Mouse (Mus musculus): Measurements from ENCODE around the gene Inca1. TPM values are rescaled to one million over a fixed set of nuclear protein-coding genes. Genes with fewer than 3 reads are reported as not detected.

Gene Inca1
- polyA plus RNA-seq, 1 experiment from 2014 or later, result 2.3 TPM

- Histone ChIP-seq H3K9me3 (replicated peaks; ENCODE audit: low read length) (no peaks in the 10 kb centered on the region), H3K27ac (no peak overlapping the region), H3K4me1 (replicated peaks; ENCODE audit: insufficient read depth, low read length) (peaks cover 8% of the 10 kb centered on the region; the same call in 1 of the 2 replicates), H3K4me3 (replicated peaks; ENCODE audit: low read depth, low read length) (no peak overlapping the region), H3K4me2 (ENCODE audit: low read length) (no peak overlapping the region), H3K9ac (ENCODE audit: low read depth, low read length) (no peak overlapping the region), H3K36me3 (ENCODE audit: insufficient read depth, low read length) (peaks cover 16% of the 10 kb centered on the region), H3K27me3 (ENCODE audit: insufficient read depth, low read length) (no peaks in the 10 kb centered on the region)
- no peak for DNase-seq (ENCODE audit: low spot score)
- ATAC-seq (replicated peaks; ENCODE audit: low FRiP score, low read depth), result no peak
- no peak for TF ChIP-seq CTCF (IDR thresholded peaks at IDR 0.05; ENCODE audit: low read depth)
- 90% methylated on average over 6 of the region's 6 CpGs for WGBS
Observed at GRCm38 (mm10) chr11:70643051-70643450, 56.9 kb downstream of the Inca1 start.

GRCm38 (mm10) chr11:70641241-70641640, 58.7 kb downstream of the Inca1 start:
- no peak for TF ChIP-seq CTCF (IDR thresholded peaks at IDR 0.05; ENCODE audit: low read depth)
- no peak overlapping the region for H3K9ac ChIP-seq (ENCODE audit: low read depth, low read length)
- DNase-seq (ENCODE audit: low spot score), result no peak
- H3K27me3 ChIP-seq (ENCODE audit: insufficient read depth, low read length), result no peaks in the 10 kb centered on the region
- 79% methylated on average over 7 of the region's 7 CpGs for WGBS
- no peaks in the 10 kb centered on the region for H3K9me3 ChIP-seq (replicated peaks; ENCODE audit: low read length)
- H3K4me2 ChIP-seq (ENCODE audit: low read length), result no peak overlapping the region
- H3K36me3 ChIP-seq (ENCODE audit: insufficient read depth, low read length), result peaks cover 16% of the 10 kb centered on the region
- H3K27ac ChIP-seq, result no peak overlapping the region
- no peak overlapping the region for H3K4me3 ChIP-seq (replicated peaks; ENCODE audit: low read depth, low read length)
- H3K4me1 ChIP-seq (replicated peaks; ENCODE audit: insufficient read depth, low read length), result peaks cover 8% of the 10 kb centered on the region; the same call in 1 of the 2 replicates
- no peak for ATAC-seq (replicated peaks; ENCODE audit: low FRiP score, low read depth)

- H3K9ac ChIP-seq (ENCODE audit: low read depth, low read length), result no peak overlapping the region
- no peaks in the 10 kb centered on the region for H3K9me3 ChIP-seq (replicated peaks; ENCODE audit: low read length)
- peaks cover 11% of the 10 kb centered on the region for H3K36me3 ChIP-seq (ENCODE audit: insufficient read depth, low read length)
- no peak for DNase-seq (ENCODE audit: low spot score)
- no peak overlapping the region for H3K4me3 ChIP-seq (replicated peaks; ENCODE audit: low read depth, low read length)
- no peak overlapping the region for H3K4me2 ChIP-seq (ENCODE audit: low read length)
- no peak overlapping the region for H3K27ac ChIP-seq
- no peak for ATAC-seq (replicated peaks; ENCODE audit: low FRiP score, low read depth)
- no peak for TF ChIP-seq CTCF (IDR thresholded peaks at IDR 0.05; ENCODE audit: low read depth)
- H3K4me1 ChIP-seq (replicated peaks; ENCODE audit: insufficient read depth, low read length), result peaks cover under 1% of the 10 kb centered on the region; the same call in 1 of the 2 replicates
- H3K27me3 ChIP-seq (ENCODE audit: insufficient read depth, low read length), result no peaks in the 10 kb centered on the region
- WGBS, result 79% methylated on average over 8 of the region's 8 CpGs
Observed at GRCm38 (mm10) chr11:70639976-70640375, 60.0 kb downstream of the Inca1 start.

GRCm38 (mm10) chr11:70638714-70639278, 61.2 kb downstream of the Inca1 start, which contains the start of gene Gp1ba:
Gene Gp1ba (plus strand): TSS chr11:70639122.
- Histone ChIP-seq H3K9ac (ENCODE audit: low read depth, low read length) (no peak within 1 kb of the TSS), H3K4me1 (replicated peaks; ENCODE audit: insufficient read depth, low read length) (no peaks in the 10 kb centered on the region; the same call in 1 of the 2 replicates), H3K9me3 (replicated peaks; ENCODE audit: low read length) (no peaks in the 10 kb centered on the region), H3K27me3 (ENCODE audit: insufficient read depth, low read length) (no peaks in the 10 kb centered on the region), H3K27ac (no peak within 1 kb of the TSS), H3K4me3 (replicated peaks; ENCODE audit: low read depth, low read length) (no peak within 1 kb of the TSS), H3K4me2 (ENCODE audit: low read length) (no peak within 1 kb of the TSS), H3K36me3 (ENCODE audit: insufficient read depth, low read length) (no peaks in the 10 kb centered on the region)
- DNase-seq (ENCODE audit: low spot score), result no peak
- WGBS, result 44% methylated on average over 5 of the region's 5 CpGs
- no peak for ATAC-seq (replicated peaks; ENCODE audit: low FRiP score, low read depth)
- no peak for TF ChIP-seq CTCF (IDR thresholded peaks at IDR 0.05; ENCODE audit: low read depth)

Small RNA genes within 50 kb of the gene (microRNA-seq; reads per million reads assigned to microRNA genes)
- gene Mir6925, result not detected

Other genes with a start within 250 kb of the Inca1 start
- gene Med11, start 248.2 kb downstream of the Inca1 start, polyA plus RNA-seq (2015; fragmentation: Nextera tagmentation; extraction: Ambion mirVana), result 33.5 and 38.3 TPM in 2 replicates
- 0.82 and 1.5 TPM in 2 replicates for gene Zmynd15, start 240.7 kb downstream of the Inca1 start, polyA plus RNA-seq (2015; fragmentation: Nextera tagmentation; extraction: Ambion mirVana)
- gene Cxcl16, start 240.2 kb downstream of the Inca1 start, polyA plus RNA-seq (2015; fragmentation: Nextera tagmentation; extraction: Ambion mirVana), result 16.7 and 17.6 TPM in 2 replicates
- 0.84 and 1.5 TPM in 2 replicates for gene Tm4sf5, start 194.9 kb downstream of the Inca1 start, polyA plus RNA-seq (2015; fragmentation: Nextera tagmentation; extraction: Ambion mirVana)
- gene Vmo1, start 185.5 kb downstream of the Inca1 start, polyA plus RNA-seq (2015; fragmentation: Nextera tagmentation; extraction: Ambion mirVana), result 0.57 and 0.66 TPM in 2 replicates
- 0.56 and 0.87 TPM in 2 replicates for gene Gltpd2, start 181.0 kb downstream of the Inca1 start, polyA plus RNA-seq (2015; fragmentation: Nextera tagmentation; extraction: Ambion mirVana)
- gene Psmb6, start 174.8 kb downstream of the Inca1 start, polyA plus RNA-seq (2015; fragmentation: Nextera tagmentation; extraction: Ambion mirVana), result 686 and 703 TPM in 2 replicates
- gene Gm40193, start 167.2 kb downstream of the Inca1 start, polyA plus RNA-seq (2015; fragmentation: Nextera tagmentation; extraction: Ambion mirVana), result not detected in 2 replicates
- 6.7 and 7.2 TPM in 2 replicates for gene Pld2, start 160.1 kb downstream of the Inca1 start, polyA plus RNA-seq (2015; fragmentation: Nextera tagmentation; extraction: Ambion mirVana)
- gene Mink1, start 137.3 kb downstream of the Inca1 start, polyA plus RNA-seq (2015; fragmentation: Nextera tagmentation; extraction: Ambion mirVana), result 11.5 and 12.1 TPM in 2 replicates
- gene 4930544D05Rik, start 84.3 kb downstream of the Inca1 start, polyA plus RNA-seq (2015; fragmentation: Nextera tagmentation; extraction: Ambion mirVana), result not detected in 2 replicates
- 0.25 and 0.29 TPM in 2 replicates for gene Chrne, start 80.9 kb downstream of the Inca1 start, polyA plus RNA-seq (2015; fragmentation: Nextera tagmentation; extraction: Ambion mirVana)
- gene Gp1ba, start 61.0 kb downstream of the Inca1 start, polyA plus RNA-seq (2015; fragmentation: Nextera tagmentation; extraction: Ambion mirVana), result 0.16 and 0.19 TPM in 2 replicates
- 109 and 113 TPM in 2 replicates for gene Rnf167, start 52.9 kb downstream of the Inca1 start, polyA plus RNA-seq (2015; fragmentation: Nextera tagmentation; extraction: Ambion mirVana)
- 227 and 239 TPM in 2 replicates for gene Slc25a11, start 52.7 kb downstream of the Inca1 start, polyA plus RNA-seq (2015; fragmentation: Nextera tagmentation; extraction: Ambion mirVana)
- gene Pfn1, start 45.5 kb downstream of the Inca1 start, polyA plus RNA-seq (2015; fragmentation: Nextera tagmentation; extraction: Ambion mirVana), result 1,513 and 1,569 TPM in 2 replicates
- gene Eno3, start 43.0 kb downstream of the Inca1 start, polyA plus RNA-seq (2015; fragmentation: Nextera tagmentation; extraction: Ambion mirVana), result 9.7 and 10.0 TPM in 2 replicates
- gene Spag7, start 30.7 kb downstream of the Inca1 start, polyA plus RNA-seq (2015; fragmentation: Nextera tagmentation; extraction: Ambion mirVana), result 91.5 and 102 TPM in 2 replicates
- gene Camta2, start 12.1 kb downstream of the Inca1 start, polyA plus RNA-seq (2015; fragmentation: Nextera tagmentation; extraction: Ambion mirVana), result 9.2 and 9.4 TPM in 2 replicates
- 3.5 and 3.6 TPM in 2 replicates for gene Kif1c, start 393 bp upstream of the Inca1 start, polyA plus RNA-seq (2015; fragmentation: Nextera tagmentation; extraction: Ambion mirVana)
- gene Zfp3, start 64.1 kb upstream of the Inca1 start, polyA plus RNA-seq (2015; fragmentation: Nextera tagmentation; extraction: Ambion mirVana), result 7.1 and 7.7 TPM in 2 replicates
- 0.55 and 0.84 TPM in 2 replicates for gene Scimp, start 112.4 kb upstream of the Inca1 start, polyA plus RNA-seq (2015; fragmentation: Nextera tagmentation; extraction: Ambion mirVana)
- 35.4 and 37.5 TPM in 2 replicates for gene Rabep1, start 144.6 kb upstream of the Inca1 start, polyA plus RNA-seq (2015; fragmentation: Nextera tagmentation; extraction: Ambion mirVana)

Data from kidney, postnatal 0 days (tissue).